Mouse (Mus musculus) intestine, embryonic 15.5 days (tissue): ENCODE data around the gene Reps2. TPM values are rescaled to one million over a fixed set of nuclear protein-coding genes. Genes with fewer than 3 reads are reported as not detected.

Experiments
- ATAC-seq: fragments of 200-750 bp; cut with Nextera tagmentation; 2 replicates; pipeline ENCODE4 v1.8.0; 2017; ENCODE audit warnings: moderate TSS enrichment, moderate library complexity
- H3K27ac ChIP-seq: fragments of 300-500 bp; sonication (generic); 2 replicates; pipeline ENCODE4 v1.5.1; 2015; ENCODE audit warnings: mild to moderate bottlenecking, inconsistent platforms
- H3K27me3 ChIP-seq: fragments of 300-500 bp; sonication (generic); replicated peaks from 2 replicates; pipeline ENCODE4 v1.6.1; 2015; ENCODE audit warnings: inconsistent platforms
- H3K36me3 ChIP-seq: fragments of 300-500 bp; sonication (generic); 2 replicates; pipeline ENCODE4 v1.6.1; 2015; ENCODE audit warnings: inconsistent platforms
- H3K4me1 ChIP-seq: fragments of 300-500 bp; sonication (generic); replicated peaks from 2 replicates; pipeline ENCODE4 v1.6.1; 2015; ENCODE audit warnings: inconsistent platforms
- H3K4me2 ChIP-seq: fragments of 300-500 bp; sonication (generic); replicated peaks from 2 replicates; pipeline ENCODE4 v1.6.1; 2015; ENCODE audit warnings: mild to moderate bottlenecking, inconsistent platforms
- H3K4me3 ChIP-seq: fragments of 300-500 bp; sonication (generic); replicated peaks from 2 replicates; pipeline ENCODE4 v1.5.1; 2015; ENCODE audit warnings: inconsistent platforms
- H3K9ac ChIP-seq: fragments of 300-500 bp; sonication (generic); 2 replicates; pipeline ENCODE4 v1.6.1; 2015; ENCODE audit warnings: inconsistent platforms
- H3K9me3 ChIP-seq: fragments of 300-500 bp; sonication (generic); 2 replicates; pipeline ENCODE4 v1.6.1; 2016; ENCODE audit warnings: inconsistent platforms
- WGBS: fragments of 180-500 bp; shearing (Covaris S2); methylation state at CpG from one replicate; pipeline ENCODE4 v1.1.7; 2015; 5-methylcytosine and 5-hydroxymethylcytosine counted together
- polyA plus RNA-seq: library from polyadenylated mRNA; unstranded; fragments of >200 nt; fragmentation: Nextera tagmentation; extraction: Ambion mirVana; gene quantifications from 2 replicates; pipeline ENCODE4 v1.2.1, GENCODE M21; 2015

The Reps2 gene
- polyA plus RNA-seq, 1 experiment from 2014 or later = 0.48 TPM

DNA sequence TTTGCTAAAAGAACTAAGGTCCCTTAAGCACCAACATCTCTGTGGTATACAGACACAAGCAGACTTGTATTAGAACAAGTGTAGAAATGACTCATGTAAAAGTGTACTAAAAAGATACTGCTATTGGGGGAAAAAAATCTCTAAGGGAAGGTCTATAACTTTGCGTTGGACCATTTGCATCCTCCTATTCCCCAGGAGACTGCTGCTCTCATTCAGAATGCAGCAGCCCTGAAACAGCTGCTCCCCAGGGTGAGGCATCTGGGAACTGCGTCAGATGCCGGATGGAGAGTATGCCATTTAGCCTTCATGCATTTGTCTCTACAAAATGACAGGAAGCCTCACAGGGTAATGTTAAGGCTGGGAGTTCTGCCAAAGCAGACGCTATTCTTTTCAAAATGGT, 122.3 kb downstream of the Reps2 start:
- H3K4me3 ChIP-seq = no peak overlapping the region
- H3K9me3 ChIP-seq = no peaks in the 10 kb centered on the region
- no peak overlapping the region for H3K4me2 ChIP-seq
- no peak overlapping the region for H3K9ac ChIP-seq
- ATAC-seq = peak; percentile 70
- H3K27me3 ChIP-seq = no peaks in the 10 kb centered on the region
- H3K36me3 ChIP-seq = no peaks in the 10 kb centered on the region
- no peak overlapping the region for H3K27ac ChIP-seq
- no peaks in the 10 kb centered on the region for H3K4me1 ChIP-seq
- WGBS = 47% methylated on average over 4 of the region's 4 CpGs

DNA sequence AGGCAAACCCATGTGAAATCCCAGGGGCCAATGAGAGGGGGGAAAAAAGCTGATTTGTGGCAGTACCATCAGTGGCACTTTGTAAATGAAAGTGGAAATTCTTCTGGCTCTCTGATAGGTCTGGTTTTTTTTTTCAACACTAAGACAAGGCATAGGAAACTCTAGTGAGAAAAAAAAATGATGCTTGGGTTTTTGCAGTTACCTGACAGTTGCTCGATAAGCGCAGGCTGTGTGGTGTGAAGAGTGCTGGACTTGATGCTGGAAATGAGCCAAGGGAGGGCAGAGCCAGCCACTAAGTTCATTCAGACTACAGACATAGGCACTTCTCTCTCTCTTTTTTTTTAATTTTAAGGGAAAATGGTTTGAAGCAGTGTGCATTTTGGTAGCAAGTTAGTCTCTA, 123.1 kb downstream of the Reps2 start:
- no peak for ATAC-seq
- no peak overlapping the region for H3K4me2 ChIP-seq
- no peaks in the 10 kb centered on the region for H3K9me3 ChIP-seq
- no peak overlapping the region for H3K27ac ChIP-seq
- H3K36me3 ChIP-seq = no peaks in the 10 kb centered on the region
- WGBS = 78% methylated on average over 2 of the region's 2 CpGs
- H3K4me1 ChIP-seq = no peaks in the 10 kb centered on the region
- no peaks in the 10 kb centered on the region for H3K27me3 ChIP-seq
- H3K9ac ChIP-seq = no peak overlapping the region
- no peak overlapping the region for H3K4me3 ChIP-seq

DNA sequence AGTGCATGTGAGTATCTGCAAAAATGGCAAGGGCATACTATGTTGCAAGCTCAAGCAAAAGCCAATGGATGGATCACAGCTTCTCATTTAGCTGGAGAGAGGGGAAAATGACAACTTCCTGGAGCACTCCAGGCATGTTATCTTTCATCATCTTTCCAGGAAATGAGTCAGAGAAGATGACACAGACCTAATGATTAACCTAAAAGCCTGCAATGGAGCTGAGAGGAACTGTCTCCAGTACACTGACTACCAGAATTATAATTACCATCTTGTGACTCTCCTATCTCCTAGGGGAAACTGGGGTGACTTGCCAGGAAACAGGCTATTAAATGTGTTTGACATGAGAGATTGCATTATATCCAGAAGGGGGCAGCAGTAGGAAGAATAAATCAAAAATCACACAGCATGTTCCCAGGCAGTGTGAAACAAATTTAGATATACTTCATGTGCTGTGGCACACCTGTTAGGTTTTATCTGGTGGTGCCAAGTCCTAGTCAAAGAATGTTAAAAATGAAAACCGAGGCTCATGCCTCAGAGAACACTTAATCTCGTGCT, 132.9 kb downstream of the Reps2 start:
- no peak; the same call in 1 of the 2 replicates for ATAC-seq

DNA sequence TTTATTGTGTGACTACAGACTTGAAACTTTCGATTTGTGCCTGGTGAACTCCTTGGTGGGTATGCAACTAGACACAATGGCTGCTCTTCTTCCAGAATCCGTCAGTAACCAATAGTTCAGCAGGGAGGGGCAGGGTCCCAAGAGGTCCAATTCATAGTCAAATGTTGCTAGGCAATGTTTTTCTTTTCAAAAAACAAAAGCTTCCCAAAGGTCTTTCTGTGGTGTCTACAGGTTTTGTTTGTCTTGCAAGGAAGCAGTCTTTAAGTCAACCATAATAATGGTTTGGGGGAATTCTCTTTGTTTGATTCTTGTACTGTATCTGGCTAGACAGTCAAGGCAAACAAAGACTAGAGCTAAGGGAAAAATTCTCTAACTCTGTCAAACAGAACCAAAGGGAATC, 138.3 kb downstream of the Reps2 start:
- no peak overlapping the region for H3K4me3 ChIP-seq
- ATAC-seq = no peak
- 68% methylated on average over 2 of the region's 2 CpGs for WGBS
- no peak overlapping the region for H3K4me2 ChIP-seq
- H3K4me1 ChIP-seq = no peaks in the 10 kb centered on the region
- H3K36me3 ChIP-seq = no peaks in the 10 kb centered on the region
- no peak overlapping the region for H3K9ac ChIP-seq
- H3K9me3 ChIP-seq = no peaks in the 10 kb centered on the region
- H3K27me3 ChIP-seq = 0 out of 2 replicates have a peak, but pooled peaks cover 2% of the 10 kb centered on the region
- H3K27ac ChIP-seq = no peak overlapping the region

More for the DNA sequence above, 132.9 kb downstream of the Reps2 start:
- Histone ChIP-seq H3K4me3 (no peak overlapping the region), H3K4me2 (no peak overlapping the region), H3K27me3 (no peaks in the 10 kb centered on the region), H3K9me3 (no peaks in the 10 kb centered on the region), H3K9ac (no peak overlapping the region), H3K27ac (no peak overlapping the region), H3K36me3 (no peaks in the 10 kb centered on the region), H3K4me1 (no peaks in the 10 kb centered on the region)
- 68% methylated on average over 2 of the region's 2 CpGs for WGBS

DNA sequence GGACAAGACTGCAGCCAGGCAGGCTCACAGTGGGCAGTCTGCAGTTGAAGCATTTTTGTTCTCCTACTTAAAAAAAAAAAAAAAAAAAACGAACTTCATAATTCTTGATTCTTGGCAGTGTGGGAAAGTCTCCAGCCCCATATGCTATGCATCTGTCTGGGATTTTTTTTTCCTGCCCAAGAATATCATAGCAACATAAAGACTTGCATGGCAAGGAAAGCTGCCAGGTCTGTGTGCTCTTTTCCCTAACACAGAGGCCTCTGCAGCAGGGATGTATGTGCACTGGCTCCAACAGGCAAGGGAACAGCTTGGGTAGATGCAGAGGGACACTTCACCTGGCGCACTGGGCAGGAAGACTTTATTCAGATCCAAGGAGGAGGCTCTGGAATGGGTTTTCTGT, 140.0 kb downstream of the Reps2 start:
- no peak for ATAC-seq
- Histone ChIP-seq H3K27ac (no peak overlapping the region), H3K27me3 (0 out of 2 replicates have a peak, but pooled peaks cover 2% of the 10 kb centered on the region), H3K9ac (no peak overlapping the region), H3K4me3 (no peak overlapping the region), H3K9me3 (no peaks in the 10 kb centered on the region), H3K4me2 (no peak overlapping the region), H3K36me3 (no peaks in the 10 kb centered on the region), H3K4me1 (no peaks in the 10 kb centered on the region)
- 56% methylated on average over 2 of the region's 2 CpGs for WGBS

DNA sequence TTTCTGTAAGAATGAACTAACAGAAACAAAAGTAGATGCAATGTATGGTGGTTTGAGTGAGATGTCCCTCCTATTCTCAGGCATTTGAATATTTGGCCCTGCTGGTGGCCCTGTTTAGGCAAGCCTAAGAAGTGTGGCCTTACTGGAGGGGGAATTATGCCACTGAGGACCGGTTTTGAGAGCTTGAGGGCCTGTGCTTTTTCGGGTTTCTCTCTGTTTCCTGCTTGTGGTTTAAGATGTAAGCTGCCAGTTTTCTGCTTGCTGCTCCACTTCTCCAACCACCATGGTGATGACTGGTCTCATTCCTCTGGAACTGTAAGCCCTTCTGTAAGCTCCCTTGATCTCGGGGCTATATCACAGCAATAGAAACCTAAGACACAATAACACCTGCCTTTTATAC, 142.5 kb downstream of the Reps2 start:
- no peak overlapping the region for H3K9ac ChIP-seq
- no peak overlapping the region for H3K27ac ChIP-seq
- H3K4me2 ChIP-seq = no peak overlapping the region
- 0 out of 2 replicates have a peak, but pooled peaks cover 2% of the 10 kb centered on the region for H3K27me3 ChIP-seq
- 66% methylated on average over 3 of the region's 3 CpGs for WGBS
- no peaks in the 10 kb centered on the region for H3K4me1 ChIP-seq
- no peaks in the 10 kb centered on the region for H3K9me3 ChIP-seq
- H3K4me3 ChIP-seq = no peak overlapping the region
- no peaks in the 10 kb centered on the region for H3K36me3 ChIP-seq
- no peak for ATAC-seq

DNA sequence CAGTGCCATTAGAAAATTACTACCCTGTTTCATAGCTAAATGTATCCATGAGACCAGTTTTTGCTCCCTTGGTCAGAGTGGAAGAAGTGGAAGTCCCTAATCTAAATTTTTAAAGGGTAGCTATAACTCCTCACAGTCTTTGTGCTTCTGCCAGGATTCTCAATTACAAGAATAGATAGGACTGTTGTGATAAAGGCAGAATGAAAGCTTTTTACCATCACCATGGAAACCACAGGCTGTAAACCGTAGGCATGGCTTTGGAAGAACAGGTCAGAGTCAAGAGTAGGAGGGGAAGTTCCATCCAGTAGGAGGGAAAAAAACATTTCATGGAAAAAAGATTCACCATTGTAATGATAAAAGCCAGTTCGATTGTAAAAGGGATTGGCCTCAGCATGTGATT, 147.0 kb downstream of the Reps2 start:
- Histone ChIP-seq H3K9ac (no peak overlapping the region), H3K4me1 (no peaks in the 10 kb centered on the region), H3K9me3 (no peaks in the 10 kb centered on the region), H3K4me2 (no peak overlapping the region), H3K4me3 (no peak overlapping the region), H3K27me3 (0 out of 2 replicates have a peak, but pooled peaks cover 2% of the 10 kb centered on the region), H3K36me3 (no peaks in the 10 kb centered on the region), H3K27ac (no peak overlapping the region)
- ATAC-seq = no peak
- 52% methylated on average over 2 of the region's 2 CpGs for WGBS

DNA sequence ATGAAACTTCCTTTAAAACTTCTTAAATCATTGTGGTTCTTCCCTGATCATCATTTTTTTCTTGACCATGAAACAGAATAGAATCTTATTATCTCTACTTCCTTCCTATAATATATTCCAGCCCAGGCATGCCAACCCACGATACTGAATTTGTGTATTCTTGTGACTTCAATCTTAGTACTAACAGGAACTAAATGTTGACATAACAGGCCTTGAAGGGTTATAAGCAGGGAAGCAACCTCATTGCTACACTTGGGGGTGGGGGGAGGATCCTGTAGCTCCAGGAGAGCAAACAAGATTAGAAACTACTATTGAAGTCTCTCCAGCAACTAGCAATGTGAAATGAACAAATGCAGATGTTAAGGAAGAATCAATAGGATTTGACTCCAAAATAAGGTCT, 154.8 kb downstream of the Reps2 start:
- Histone ChIP-seq H3K4me3 (no peak overlapping the region), H3K9me3 (no peaks in the 10 kb centered on the region), H3K9ac (no peak overlapping the region), H3K4me1 (no peaks in the 10 kb centered on the region), H3K36me3 (no peaks in the 10 kb centered on the region), H3K27ac (no peak overlapping the region), H3K27me3 (no peaks in the 10 kb centered on the region), H3K4me2 (no peak overlapping the region)
- 26% methylated on average over 1 of the region's 1 CpGs for WGBS
- no peak for ATAC-seq

DNA sequence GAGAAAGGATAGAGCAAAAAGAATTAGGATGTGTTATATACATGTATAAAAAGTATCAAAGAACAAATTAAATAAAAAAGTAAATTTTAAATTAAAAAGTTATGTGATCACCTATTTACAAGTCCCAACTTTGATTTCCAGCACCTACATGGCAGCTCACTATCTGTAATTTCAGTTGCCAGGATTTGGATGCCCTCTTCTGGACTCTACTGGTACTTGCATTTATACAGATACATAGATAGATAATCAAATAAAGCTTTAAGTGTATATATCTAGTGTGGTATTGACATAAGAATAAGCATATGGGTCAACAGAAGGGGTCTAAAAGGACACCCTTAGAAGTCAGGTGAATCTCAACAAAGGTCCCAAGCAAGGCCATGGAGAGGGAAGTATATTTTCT, 155.7 kb downstream of the Reps2 start:
- H3K9ac ChIP-seq = no peak overlapping the region
- H3K4me3 ChIP-seq = no peak overlapping the region
- H3K36me3 ChIP-seq = no peaks in the 10 kb centered on the region
- H3K27me3 ChIP-seq = no peaks in the 10 kb centered on the region
- H3K4me1 ChIP-seq = no peaks in the 10 kb centered on the region
- H3K4me2 ChIP-seq = no peak overlapping the region
- no peak for ATAC-seq
- no peak overlapping the region for H3K27ac ChIP-seq
- no peaks in the 10 kb centered on the region for H3K9me3 ChIP-seq

DNA sequence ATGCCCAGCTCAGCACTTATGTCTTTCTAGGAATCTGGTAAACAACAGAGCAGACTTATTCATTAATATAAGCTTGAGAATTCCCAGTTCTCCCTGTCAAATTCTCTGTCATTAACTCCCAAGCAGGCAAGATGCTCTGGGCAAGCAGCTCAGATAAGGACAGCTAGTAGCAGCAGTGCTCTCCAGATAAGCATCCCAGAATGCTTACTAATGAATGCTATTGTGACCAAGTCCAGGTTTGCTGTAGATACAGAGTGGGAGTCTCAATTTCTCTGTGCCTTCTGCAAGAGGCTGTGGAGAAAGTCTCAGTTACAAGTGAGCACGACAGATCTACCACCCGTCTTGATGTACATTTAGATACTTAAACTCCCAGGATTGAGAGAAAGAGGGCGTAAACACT, 173.2 kb downstream of the Reps2 start:
- 70% methylated on average over 3 of the region's 3 CpGs for WGBS

DNA sequence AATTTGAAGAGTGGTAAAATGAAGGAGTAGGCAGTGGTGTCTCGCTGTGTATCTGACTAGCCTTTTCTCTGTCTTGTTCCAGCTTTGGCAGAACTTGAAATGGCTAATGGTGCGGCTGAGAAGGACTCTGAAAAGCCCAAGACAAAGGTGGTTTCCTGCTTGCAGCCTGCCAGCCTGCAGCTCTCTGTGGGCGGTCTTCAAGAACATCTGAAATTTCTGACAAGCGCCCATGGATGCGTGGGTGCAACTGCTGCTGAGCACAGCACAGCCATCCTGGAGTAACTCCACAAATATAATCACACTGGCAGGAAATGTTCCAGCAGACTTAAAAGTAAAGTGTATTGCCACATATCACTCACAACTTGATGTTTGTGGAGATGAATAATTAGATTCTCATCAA, 181.3 kb downstream of the Reps2 start:
- Histone ChIP-seq H3K9me3 (no peaks in the 10 kb centered on the region), H3K27ac (no peak overlapping the region), H3K27me3 (0 out of 2 replicates have a peak, but pooled peaks cover 3% of the 10 kb centered on the region), H3K4me3 (no peak overlapping the region), H3K36me3 (no peaks in the 10 kb centered on the region), H3K9ac (no peak overlapping the region), H3K4me1 (no peaks in the 10 kb centered on the region), H3K4me2 (no peak overlapping the region)
- ATAC-seq = no peak
- 82% methylated on average over 5 of the region's 5 CpGs for WGBS

More for the DNA sequence above, 173.2 kb downstream of the Reps2 start:
- no peak overlapping the region for H3K4me2 ChIP-seq
- no peaks in the 10 kb centered on the region for H3K4me1 ChIP-seq
- no peak overlapping the region for H3K9ac ChIP-seq
- H3K36me3 ChIP-seq = no peaks in the 10 kb centered on the region
- no peaks in the 10 kb centered on the region for H3K9me3 ChIP-seq
- H3K4me3 ChIP-seq = no peak overlapping the region
- no peak overlapping the region for H3K27ac ChIP-seq
- no peaks in the 10 kb centered on the region; the same call in 1 of the 2 replicates for H3K27me3 ChIP-seq
- no peak for ATAC-seq

DNA sequence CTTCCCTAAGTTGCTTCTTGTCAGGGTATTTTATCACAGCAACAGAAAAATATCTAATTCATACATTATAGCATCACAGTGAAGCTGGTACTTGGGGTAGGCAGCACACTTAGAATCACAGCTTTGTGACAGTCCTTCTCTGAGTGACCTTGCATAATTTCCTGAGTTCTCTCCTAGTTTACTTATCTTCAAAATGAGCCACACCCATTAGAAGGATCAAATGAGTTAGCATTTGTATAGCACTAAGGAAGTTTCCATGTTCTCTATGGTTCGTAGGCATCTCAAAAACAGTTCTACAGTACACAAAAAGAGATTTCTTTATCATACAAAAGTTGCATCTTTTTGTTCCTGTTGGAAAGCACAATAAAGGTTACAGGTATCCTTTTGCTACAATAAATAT, 187.0 kb downstream of the Reps2 start:
- Histone ChIP-seq H3K9ac (no peak overlapping the region), H3K9me3 (no peaks in the 10 kb centered on the region), H3K4me3 (no peak overlapping the region), H3K4me2 (no peak overlapping the region), H3K27ac (no peak overlapping the region), H3K27me3 (0 out of 2 replicates have a peak, but pooled peaks cover 3% of the 10 kb centered on the region), H3K4me1 (no peaks in the 10 kb centered on the region), H3K36me3 (no peaks in the 10 kb centered on the region)
- 84% methylated on average over 1 of the region's 1 CpGs for WGBS
- ATAC-seq = no peak

DNA sequence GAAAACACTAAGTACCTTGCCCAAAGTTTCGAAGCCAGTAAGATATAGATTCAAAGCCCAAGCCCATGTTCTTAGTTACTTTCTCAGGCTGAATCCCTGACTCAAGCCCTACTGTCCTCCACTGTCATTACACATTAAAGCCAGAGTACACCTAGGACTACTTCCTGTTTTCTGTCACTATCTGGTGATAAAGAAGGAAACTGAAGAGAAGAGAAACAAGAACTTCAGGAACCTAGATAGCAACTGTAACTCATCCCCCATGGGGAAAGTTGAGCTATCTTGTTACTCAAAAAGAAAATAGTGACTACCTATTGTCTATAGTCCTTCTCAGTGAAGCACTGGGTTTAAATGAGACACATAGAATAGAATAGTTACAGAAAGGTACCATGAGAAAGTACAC, 188.1 kb downstream of the Reps2 start:
- 0 out of 2 replicates have a peak, but pooled peaks cover 3% of the 10 kb centered on the region for H3K27me3 ChIP-seq
- no peak for ATAC-seq
- 79% methylated on average over 1 of the region's 1 CpGs for WGBS
- H3K9me3 ChIP-seq = no peaks in the 10 kb centered on the region
- no peak overlapping the region for H3K9ac ChIP-seq
- no peaks in the 10 kb centered on the region for H3K36me3 ChIP-seq
- H3K4me1 ChIP-seq = no peaks in the 10 kb centered on the region
- H3K4me2 ChIP-seq = no peak overlapping the region
- H3K4me3 ChIP-seq = no peak overlapping the region
- no peak overlapping the region for H3K27ac ChIP-seq
